Mouse (Mus musculus) lung, postnatal 36 days (tissue): ENCODE measurements around the gene Elf2.

ENCODE experiments used
- DNase-seq: peaks from one replicate; pipeline ENCODE4 v3.0.0; 2022; ENCODE audit warnings: mixed read lengths

Gene Elf2

DNA sequence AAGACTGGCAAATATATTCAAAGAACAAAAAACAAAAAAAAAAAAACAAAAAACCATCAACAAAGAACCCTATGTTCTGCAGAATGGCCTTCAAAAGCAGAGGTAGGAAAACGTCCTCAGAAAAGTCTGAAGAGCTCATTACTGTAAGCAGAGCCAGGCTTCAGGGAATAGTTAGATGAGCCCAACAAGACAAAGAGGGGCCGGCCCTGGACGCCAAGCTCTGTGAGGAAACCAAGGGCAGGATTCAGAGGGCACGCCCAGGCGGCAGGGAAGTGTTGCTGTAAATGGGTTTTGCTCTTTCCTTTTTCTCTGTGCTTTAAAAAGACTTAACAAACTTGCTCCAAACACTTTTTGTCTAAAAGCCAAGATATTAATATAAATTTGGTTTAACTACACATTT lies 12.6 kb downstream of the Elf2 start:
- peak; percentile 71 for DNase-seq

- peak; percentile 45 for DNase-seq
Observed at GRCm38 (mm10) chr3:51327429-51327797, 13.1 kb downstream of the Elf2 start.

GRCm38 (mm10) chr3:51326664-51327428 lies 13.6 kb downstream of the Elf2 start:
- DNase-seq, result peak; percentile 76

- no peak for DNase-seq
Observed at GRCm38 (mm10) chr3:51325475-51325874, 15.0 kb downstream of the Elf2 start.

DNA sequence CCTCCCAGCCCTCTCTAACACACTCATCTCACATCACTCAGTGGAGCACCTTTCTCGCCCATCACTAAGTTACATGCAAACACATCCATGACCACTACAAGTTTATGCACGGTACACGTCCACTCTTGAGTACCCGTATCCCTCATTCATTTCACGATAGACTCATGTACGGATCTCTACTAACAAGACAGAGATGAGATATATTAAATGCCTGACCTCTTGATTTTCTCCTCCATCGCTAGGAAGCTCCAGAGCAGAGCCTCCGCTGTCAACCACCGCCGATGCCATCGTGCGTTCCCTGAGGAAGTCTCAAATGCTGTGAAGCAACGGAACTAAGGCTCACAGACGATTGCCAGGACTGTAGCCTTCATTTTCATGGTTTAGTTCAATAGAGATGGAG lies 17.5 kb downstream of the Elf2 start:
- no peak for DNase-seq

DNA sequence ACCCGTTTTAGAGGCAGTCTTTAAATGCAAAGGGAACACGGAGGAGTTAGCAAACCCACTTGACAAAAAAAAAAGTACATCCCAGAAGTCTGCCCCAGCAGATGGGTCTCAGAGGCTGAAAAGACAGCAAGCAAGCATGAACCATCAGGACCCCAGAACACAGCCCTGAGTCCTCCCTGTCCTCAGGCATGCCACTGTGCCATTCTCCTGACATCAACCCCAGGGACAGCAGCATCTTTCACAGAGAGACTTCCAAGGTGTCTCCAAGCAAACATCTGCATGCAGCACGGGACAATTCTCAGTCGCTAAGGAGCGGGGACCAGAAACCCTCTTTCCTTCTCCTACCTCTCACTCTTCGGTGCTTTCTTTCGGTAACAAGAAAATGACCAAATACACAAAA lies 18.1 kb downstream of the Elf2 start:
- no peak for DNase-seq

DNA sequence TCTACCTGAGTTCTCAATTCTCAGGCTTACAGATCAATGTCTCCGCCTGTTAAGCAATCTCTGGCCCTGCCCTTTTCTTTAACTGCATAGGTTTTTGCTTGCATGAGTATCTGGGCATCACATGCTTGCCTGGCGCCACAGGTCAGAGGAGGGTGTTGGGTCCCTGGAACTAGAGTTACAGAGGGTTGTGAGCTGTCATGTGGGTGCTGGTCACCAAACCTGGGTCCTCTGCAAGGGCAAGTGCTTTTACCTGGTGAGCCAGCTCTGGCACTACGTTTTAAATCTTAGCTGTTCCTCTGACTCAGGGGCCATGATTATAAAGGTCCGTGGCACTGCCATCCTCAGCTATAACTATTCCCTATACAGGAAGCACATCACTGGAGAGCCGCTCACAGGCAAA lies 19.3 kb downstream of the Elf2 start:
- DNase-seq, result no peak

- peak; percentile 53 for DNase-seq
Observed at GRCm38 (mm10) chr3:51318053-51318452, 22.4 kb downstream of the Elf2 start.

GRCm38 (mm10) chr3:51316876-51317275 lies 23.6 kb downstream of the Elf2 start:
- no peak for DNase-seq

DNA sequence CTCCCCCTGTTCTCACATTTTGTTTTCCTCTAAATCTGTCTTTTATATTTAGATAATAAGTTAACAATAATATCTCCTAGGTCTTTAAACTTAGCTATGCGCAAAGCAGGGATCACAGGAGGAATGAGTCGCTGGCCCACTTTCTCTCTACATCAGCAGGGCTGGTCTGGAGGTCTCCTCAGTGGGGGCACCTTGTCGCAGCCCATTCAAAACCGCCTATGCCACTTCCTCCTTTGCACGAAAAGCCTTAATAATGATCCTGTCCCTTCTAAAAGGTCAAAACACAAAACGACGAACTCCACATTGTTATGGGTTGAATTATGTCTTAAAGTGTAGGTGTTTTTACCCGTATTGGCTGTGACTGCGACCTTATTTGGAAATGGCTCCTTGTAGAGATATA lies 28.8 kb downstream of the Elf2 start:
- DNase-seq, result no peak

- no peak for DNase-seq
Observed at GRCm38 (mm10) chr3:51310098-51310497, 30.4 kb downstream of the Elf2 start.

GRCm38 (mm10) chr3:51306621-51307020 lies 33.8 kb downstream of the Elf2 start:
- DNase-seq, result no peak

GRCm38 (mm10) chr3:51305961-51306360 lies 34.5 kb downstream of the Elf2 start:
- DNase-seq, result no peak

DNA sequence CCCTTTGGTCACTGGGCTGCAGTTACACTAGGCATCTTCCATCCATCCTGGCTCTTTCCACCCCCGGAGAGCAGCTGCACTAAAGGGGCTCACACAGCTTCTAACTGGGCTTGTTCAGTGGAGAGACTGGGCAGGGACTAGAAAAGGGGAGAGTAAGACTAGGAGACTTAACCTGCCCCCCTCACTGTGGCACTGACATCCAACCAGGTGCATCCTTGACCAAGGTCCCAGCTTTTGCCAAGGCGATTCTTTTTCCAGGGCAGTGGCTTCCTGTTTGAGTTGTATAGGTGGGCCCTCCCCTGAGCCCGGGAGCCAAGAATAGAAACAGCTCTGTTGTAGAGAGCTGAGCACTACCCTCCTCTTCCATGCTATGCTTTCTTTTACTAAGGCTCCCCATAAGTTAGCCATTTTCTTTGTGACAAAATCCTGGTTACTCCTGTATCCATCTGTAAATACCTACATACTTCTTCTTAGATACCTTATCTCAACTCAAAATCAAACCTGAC lies 37.4 kb downstream of the Elf2 start:
- no peak for DNase-seq

GRCm38 (mm10) chr3:51301583-51301982 lies 38.9 kb downstream of the Elf2 start:
- DNase-seq, result peak; percentile 40

DNA sequence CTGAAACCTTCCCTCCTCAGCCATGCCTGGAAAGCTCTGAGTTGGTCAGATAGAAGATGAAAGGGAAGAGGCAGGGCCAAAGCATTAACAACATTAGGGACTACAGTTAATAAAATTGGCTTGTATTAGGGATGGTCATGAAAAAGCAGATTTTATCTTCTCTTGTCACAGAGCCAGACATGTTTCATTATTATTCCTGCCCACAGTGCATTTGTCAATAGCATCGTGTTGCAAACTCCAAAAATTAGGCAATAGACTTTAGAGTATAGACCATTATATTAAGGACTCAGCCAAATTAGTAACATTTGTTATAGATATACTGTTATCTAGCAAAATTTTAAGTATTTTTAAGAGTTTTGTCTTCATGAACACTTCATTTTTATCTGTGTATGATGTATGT lies 43.7 kb downstream of the Elf2 start:
- peak; percentile 14 for DNase-seq

- no peak for DNase-seq
Observed at GRCm38 (mm10) chr3:51295225-51295624, 45.2 kb downstream of the Elf2 start.

GRCm38 (mm10) chr3:51294251-51294650 lies 46.2 kb downstream of the Elf2 start:
- DNase-seq, result no peak

DNA sequence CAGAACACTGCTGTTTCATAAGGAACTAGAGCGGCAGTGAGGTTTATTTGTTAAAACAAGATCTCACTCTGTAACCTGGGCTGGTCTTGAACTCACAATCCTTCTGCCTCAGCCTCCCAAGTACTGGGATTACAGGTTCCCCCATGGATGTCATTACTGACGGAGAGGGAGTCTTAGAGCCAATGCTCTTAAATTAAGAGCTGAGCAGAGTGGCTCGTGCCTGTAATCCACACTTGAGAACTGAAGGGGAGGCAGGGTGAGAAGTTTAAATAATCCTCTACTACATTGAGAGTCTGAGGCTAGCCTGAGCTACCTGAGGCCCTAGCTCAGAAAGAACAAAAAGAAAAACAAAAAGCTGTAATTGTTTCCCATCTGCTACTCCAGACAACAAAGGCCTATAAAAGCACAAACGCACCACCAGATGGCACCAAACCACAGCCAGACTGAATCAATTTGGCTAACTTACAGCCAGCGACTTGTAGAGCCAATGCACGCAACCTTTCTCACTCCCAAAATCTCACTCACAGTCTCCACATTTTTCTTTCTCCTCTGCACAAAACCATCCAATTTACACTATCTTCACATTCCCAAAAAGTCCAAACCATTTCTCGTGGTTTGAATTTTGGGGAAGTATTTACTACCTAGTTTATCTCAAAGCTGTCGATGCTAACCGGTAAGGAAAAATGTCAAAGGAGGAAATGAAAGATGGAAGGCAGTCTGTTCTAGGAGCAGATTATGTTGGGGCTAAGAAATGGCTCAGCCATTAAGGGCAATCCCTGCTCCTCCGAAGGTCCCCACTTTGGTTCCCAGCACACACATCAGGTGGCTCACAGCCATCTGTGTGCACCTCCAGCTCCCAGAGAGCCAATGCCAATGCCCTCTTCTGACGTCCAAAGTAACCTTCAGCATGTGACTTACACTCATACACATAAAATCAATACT lies 51.3 kb downstream of the Elf2 start:
- peak; percentile 94 for DNase-seq

- no peak for DNase-seq
Observed at GRCm38 (mm10) chr3:51284375-51284774, 56.1 kb downstream of the Elf2 start.

DNA sequence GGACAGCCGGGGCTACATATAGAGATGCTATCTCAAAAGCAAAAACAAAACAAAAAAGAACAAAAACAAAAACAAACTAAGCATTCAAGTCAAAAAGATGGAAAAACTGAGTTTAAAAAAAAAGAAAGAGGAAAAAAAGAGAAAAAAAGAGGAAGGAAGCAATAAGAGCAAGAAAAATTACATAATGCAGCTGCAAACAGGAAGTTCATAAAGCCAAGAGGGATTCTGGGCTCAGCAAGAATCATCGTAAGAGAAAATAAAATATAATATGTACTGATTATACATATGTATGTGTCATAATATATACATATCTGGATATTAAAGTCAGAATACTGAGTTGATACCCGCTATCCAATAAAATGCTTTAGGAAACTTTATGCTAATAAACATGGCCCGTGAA lies 58.7 kb downstream of the Elf2 start:
- no peak for DNase-seq

DNA sequence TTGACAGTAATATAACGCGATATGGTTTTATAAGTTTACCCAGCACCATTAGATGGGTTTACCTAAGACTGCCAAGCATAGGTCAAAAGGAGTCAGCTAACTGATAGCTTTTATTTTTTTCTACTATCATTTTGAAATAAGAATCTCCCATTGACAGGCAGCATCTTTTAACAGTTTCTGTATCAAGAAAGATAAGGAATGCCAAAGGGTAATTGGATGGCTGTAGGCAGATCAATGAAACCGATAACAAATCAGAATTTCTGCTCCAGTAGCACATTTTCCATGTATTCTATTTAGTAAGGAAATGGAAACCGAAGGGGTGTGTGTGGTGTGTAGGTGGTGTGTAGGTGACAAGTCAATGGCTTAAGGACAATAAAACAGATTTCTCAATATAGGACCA lies 62.0 kb downstream of the Elf2 start:
- DNase-seq, result no peak

DNA sequence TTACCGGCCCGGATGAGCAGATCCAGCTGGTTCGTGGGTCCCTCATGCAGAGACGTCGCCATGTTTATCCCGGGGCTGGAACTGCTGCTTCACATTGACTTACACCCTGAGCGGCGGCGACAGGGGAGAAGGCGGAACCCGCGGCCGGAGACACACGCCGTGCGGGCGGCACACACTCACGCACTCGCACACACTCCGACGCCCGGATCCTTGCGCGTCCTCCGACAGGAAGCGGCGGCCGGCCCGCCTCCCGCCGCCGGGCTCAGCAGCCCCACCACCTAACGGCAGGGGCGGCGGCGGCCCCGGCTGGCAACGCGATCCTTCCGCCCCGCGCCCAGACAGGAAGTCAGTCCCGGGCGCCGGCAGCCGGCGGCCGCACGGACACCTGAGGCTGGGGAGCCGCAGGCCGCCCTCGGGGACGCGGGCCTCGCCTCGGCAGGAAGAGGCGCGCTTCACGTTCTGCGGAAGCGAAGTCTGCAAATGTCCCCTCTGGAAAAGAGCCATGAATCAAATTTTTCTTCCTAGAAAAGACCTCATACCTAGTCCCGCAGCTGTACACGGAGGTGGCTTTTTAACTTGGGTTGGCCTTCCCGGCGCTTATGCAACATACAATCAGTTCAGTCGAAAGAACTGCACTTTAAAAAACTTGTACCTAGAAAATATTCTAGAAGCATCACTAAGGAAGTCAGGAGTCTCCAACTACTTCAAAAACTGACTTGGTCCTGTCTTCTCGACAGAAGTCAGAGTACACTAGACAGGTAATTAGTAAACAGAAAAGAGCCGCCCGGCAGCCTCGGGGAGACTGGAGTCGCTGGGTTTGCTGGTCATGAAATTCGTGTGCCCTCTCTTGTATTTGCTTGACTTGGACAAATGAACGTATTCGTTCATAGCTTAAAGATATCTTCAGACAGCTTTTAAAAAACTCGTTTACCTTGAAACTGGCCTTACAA lies 63.0 kb downstream of the Elf2 start:
- DNase-seq, result peak; percentile 88
